Comparison of ENCODE assay signal across 8 mouse cellular contexts in genomic region chr1:30873541-30874260, GRCm38 (mm10). TPM values are rescaled to one million over a fixed set of nuclear protein-coding genes. Genes with fewer than 3 reads are reported as not detected.
DNase-seq lines count a peak whose midpoint lies in the region; ATAC-seq and TF ChIP-seq lines count a peak whose summit lies in the region.

Gene Phf3, minus strand, starts transcription at chr1:30873921.

- peak within 1 kb of the TSS; percentile 98 for H3K9ac ChIP-seq in embryonic facial prominence, embryonic 14.5 days (ENCODE audit: low read depth, low read length)
- peak within 1 kb of the TSS; percentile 98 for H3K9ac ChIP-seq in limb, embryonic 14.5 days (ENCODE audit: low read depth, low read length, severe bottlenecking)
- H3K9ac ChIP-seq in midbrain, postnatal 0 days (replicated peaks; ENCODE audit: low read length, poor library complexity, severe bottlenecking) = peak within 1 kb of the TSS; percentile 97

- H3K27ac ChIP-seq in embryonic facial prominence, embryonic 14.5 days (replicated peaks; ENCODE audit: low read depth, low read length) = peak within 1 kb of the TSS; percentile 98
- H3K27ac ChIP-seq in limb, embryonic 14.5 days (replicated peaks; ENCODE audit: low read depth, low read length) = peak within 1 kb of the TSS; percentile 98
- peak within 1 kb of the TSS; percentile 99 for H3K27ac ChIP-seq in midbrain, postnatal 0 days (ENCODE audit: low read depth, low read length)

- peaks cover 6% of the 10 kb centered on the region for H3K4me1 ChIP-seq in embryonic facial prominence, embryonic 14.5 days (ENCODE audit: control insufficient read depth, insufficient read depth, low read length)
- peaks cover 11% of the 10 kb centered on the region for H3K4me1 ChIP-seq in limb, embryonic 14.5 days (ENCODE audit: control insufficient read depth, insufficient read depth, low read length)
- H3K4me1 ChIP-seq in midbrain, postnatal 0 days (ENCODE audit: insufficient read depth, low read length) = no peaks in the 10 kb centered on the region; the same call in 1 of the 2 replicates

- H3K4me2 ChIP-seq in embryonic facial prominence, embryonic 14.5 days (ENCODE audit: low read depth, low read length) = peak within 1 kb of the TSS; percentile 72
- H3K4me2 ChIP-seq in limb, embryonic 14.5 days (replicated peaks; ENCODE audit: low read depth, low read length, severe bottlenecking) = peak within 1 kb of the TSS; percentile 61
- peak within 1 kb of the TSS; percentile 57 for H3K4me2 ChIP-seq in midbrain, postnatal 0 days (ENCODE audit: low read depth, low read length, poor library complexity, severe bottlenecking)

- 1% methylated on average over 15 of the region's 85 CpGs for WGBS in embryonic facial prominence, embryonic 14.5 days
- under 1% methylated on average over 38 of the region's 85 CpGs for WGBS in limb, embryonic 14.5 days
- WGBS in midbrain, postnatal 0 days = under 1% methylated on average over 46 of the region's 85 CpGs

- no peaks in the 10 kb centered on the region for H3K9me3 ChIP-seq in embryonic facial prominence, embryonic 14.5 days (ENCODE audit: control insufficient read depth, low read length)
- no peaks in the 10 kb centered on the region for H3K9me3 ChIP-seq in limb, embryonic 14.5 days (ENCODE audit: control insufficient read depth, low read length)
- H3K9me3 ChIP-seq in midbrain, postnatal 0 days (ENCODE audit: low read length) = no peaks in the 10 kb centered on the region

- peak within 1 kb of the TSS; percentile 91 for H3K4me3 ChIP-seq in embryonic facial prominence, embryonic 14.5 days (ENCODE audit: low read depth, low read length)
- H3K4me3 ChIP-seq in limb, embryonic 14.5 days (replicated peaks; ENCODE audit: low read length) = peak within 1 kb of the TSS; percentile 89
- peak within 1 kb of the TSS; percentile 85 for H3K4me3 ChIP-seq in midbrain, postnatal 0 days (ENCODE audit: low read depth, low read length)

- TF ChIP-seq CTCF in midbrain, postnatal 0 days (IDR thresholded peaks at IDR 0.05) = peak; percentile 29

- no peaks in the 10 kb centered on the region for H3K36me3 ChIP-seq in embryonic facial prominence, embryonic 14.5 days (ENCODE audit: control insufficient read depth, insufficient read depth, low read length)
- H3K36me3 ChIP-seq in limb, embryonic 14.5 days (ENCODE audit: control insufficient read depth, insufficient read depth, low read length) = no peaks in the 10 kb centered on the region
- no peaks in the 10 kb centered on the region for H3K36me3 ChIP-seq in midbrain, postnatal 0 days (ENCODE audit: insufficient read depth, low read length)

- TF ChIP-seq POLR2A in limb, embryonic 14.5 days (IDR thresholded peaks at IDR 0.05; ENCODE audit: borderline replicate concordance, extremely low read depth, insufficient read depth, insufficient read length) = peak; percentile 86; the same call in 1 of the 2 replicates

- H3K27me3 ChIP-seq in embryonic facial prominence, embryonic 14.5 days (replicated peaks; ENCODE audit: control insufficient read depth, insufficient read depth, low read length) = no peaks in the 10 kb centered on the region
- H3K27me3 ChIP-seq in limb, embryonic 14.5 days (ENCODE audit: control insufficient read depth, insufficient read depth, low read length) = no peaks in the 10 kb centered on the region
- H3K27me3 ChIP-seq in midbrain, postnatal 0 days (ENCODE audit: insufficient read depth, low read length) = no peaks in the 10 kb centered on the region

- DNase-seq in 3T3-L1 (ENCODE audit: low read depth, low spot score) = peak; percentile 87
- DNase-seq in adrenal gland, postnatal 4 days (ENCODE audit: low spot score in 2 of 2) = peak; percentile 71 to 81
- DNase-seq in embryonic facial prominence, embryonic 14.5 days (ENCODE audit: low spot score) = peak; percentile 96
- peak; percentile 79 for DNase-seq in heart, adult 8-10 months (ENCODE audit: low spot score)
- DNase-seq in kidney, adult 9 months = peak; percentile 89
- peak; percentile 92 for DNase-seq in limb, embryonic 14.5 days (ENCODE audit: low spot score)
- peak; percentile 96 for DNase-seq in midbrain, postnatal 0 days (ENCODE audit: low spot score)
- peak; percentile 69 to 76 for DNase-seq in spleen, postnatal 14 days (ENCODE audit: low spot score in 2 of 2)

- peak; percentile 95 for ATAC-seq in embryonic facial prominence, embryonic 14.5 days (ENCODE audit: low read depth)
- ATAC-seq in limb, embryonic 14.5 days (ENCODE audit: low FRiP score, low read depth) = peak; percentile 93
- ATAC-seq in midbrain, postnatal 0 days (ENCODE audit: low FRiP score) = peak; percentile 95

RNA-seq across cellular contexts. Expression of gene Phf3, which starts in this region (rescaled TPM):
- 10 to 100 TPM; 96.7 to 99.0 TPM for total RNA-seq in adrenal gland, postnatal 4 days (2021)
- 41.4 and 41.9 TPM in 2 replicates for polyA plus RNA-seq in embryonic facial prominence, embryonic 14.5 days (2014; fragmentation: Nextera tagmentation; extraction: Ambion mirVana)
- 10 to 100 TPM; 33.7 to 39.6 (median 36.5) TPM for total RNA-seq in heart, adult 8-10 months (2022)
- polyA plus RNA-seq in limb, embryonic 14.5 days (2012; rRNA removed) = 32.0 and 45.6 TPM in 2 replicates
- polyA plus RNA-seq in limb, embryonic 14.5 days (2014; fragmentation: Nextera tagmentation; extraction: Ambion mirVana) = 50.8 and 50.9 TPM in 2 replicates
- 57.7 and 82.2 TPM in 2 replicates for total RNA-seq in midbrain, postnatal 0 days (2014; rRNA removed)
- polyA plus RNA-seq in midbrain, postnatal 0 days (2015; fragmentation: Nextera tagmentation; extraction: Ambion mirVana) = 25.3 and 34.9 TPM in 2 replicates

Comparison
In these comparisons a context has a peak if more than half of its experiments do, and no peak if none do; other contexts are left out.
1. Peak in every context shown above with its lines: DNase-seq, ATAC-seq, H3K4me3 ChIP-seq and H3K27ac ChIP-seq.